Mouse (Mus musculus) c-Kit-positive CD71-positive TER-119-positive erythroid progenitor cells, embryonic 14.5 days (primary cell): ENCODE data around the gene Snx10.

Experiments used
- DNase-seq: peaks from one replicate; pipeline ENCODE4 v3.0.0-alpha.2; 2013; ENCODE audit warnings: low spot score

Gene Snx10

DNA sequence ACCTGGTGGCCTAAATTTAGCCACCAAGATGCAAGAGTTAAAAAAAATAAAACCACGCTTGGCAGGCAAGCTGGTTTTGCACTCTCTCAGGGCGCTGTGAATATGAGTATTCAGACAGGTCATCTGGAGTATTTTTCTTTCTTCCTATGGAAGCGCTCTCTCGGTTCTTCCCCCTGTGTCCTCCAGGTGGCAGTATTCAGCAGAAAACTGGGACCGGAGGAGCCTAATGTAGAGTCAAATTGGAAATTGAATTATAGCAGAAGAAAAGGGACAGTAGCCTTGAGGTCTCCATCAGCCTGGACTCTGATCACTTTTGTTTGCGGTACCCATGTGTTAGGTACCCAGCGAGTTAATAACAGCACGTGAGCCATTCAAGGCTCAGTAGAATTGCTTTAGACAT is 62.3 kb downstream of the Snx10 start:
- DNase-seq, result peak; percentile 30

DNA sequence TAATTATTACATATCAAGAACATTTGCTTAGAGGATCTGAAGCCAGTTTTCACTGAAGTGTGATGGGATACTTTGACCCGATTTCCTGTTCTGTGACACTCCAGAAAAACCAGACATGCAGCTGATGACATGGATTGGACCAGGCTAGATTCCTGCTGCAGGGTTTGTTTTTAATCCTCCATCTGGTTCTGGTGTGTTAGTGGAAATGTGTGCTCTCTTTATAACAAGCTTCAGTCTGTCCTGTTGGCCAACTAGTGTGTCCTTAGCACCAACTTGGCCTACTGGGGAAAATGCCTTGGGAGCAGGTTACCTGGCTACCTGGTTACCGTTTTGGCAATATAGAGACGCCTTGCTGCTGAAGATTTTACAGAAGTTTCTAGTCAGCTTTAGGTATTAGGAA is 63.6 kb downstream of the Snx10 start:
- DNase-seq, result no peak

DNA sequence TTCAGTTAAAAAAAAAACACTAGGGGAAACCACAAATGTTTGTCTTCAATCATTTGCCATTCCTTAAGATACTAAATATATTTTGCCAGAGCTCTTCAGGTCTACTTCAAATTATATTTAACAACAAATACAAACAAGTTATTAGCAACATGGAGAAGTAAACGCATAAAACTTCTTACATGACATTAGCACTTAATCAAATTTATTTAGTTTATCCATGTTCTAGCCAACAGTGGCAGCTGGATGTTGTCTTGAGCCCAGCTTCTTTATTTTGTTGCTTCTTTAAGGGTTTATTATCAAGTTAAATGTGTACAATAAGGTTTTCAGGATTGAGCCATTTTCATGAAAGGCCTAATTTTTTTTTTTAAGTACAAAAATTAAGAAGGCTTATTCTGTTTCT is 67.6 kb downstream of the Snx10 start:
- no peak for DNase-seq

DNA sequence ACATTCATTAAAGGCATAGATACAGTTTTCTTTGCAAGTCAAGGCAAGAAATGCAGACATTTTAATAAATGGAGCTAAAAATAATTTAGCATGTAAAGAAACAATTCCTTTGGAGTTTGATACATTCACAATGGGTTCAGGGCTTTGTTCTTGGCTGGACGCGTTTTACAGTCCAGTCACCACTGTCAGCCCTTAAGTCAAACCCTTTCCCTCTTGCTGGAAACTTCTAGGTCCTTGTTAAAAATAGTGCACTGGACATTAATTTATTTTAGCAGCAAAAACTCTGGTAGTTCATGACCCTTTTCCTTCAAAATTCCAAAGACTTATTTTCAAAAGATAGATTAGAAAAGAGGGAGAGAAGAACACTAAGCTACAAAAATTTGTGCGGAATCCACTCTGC is 68.1 kb downstream of the Snx10 start:
- no peak for DNase-seq

DNA sequence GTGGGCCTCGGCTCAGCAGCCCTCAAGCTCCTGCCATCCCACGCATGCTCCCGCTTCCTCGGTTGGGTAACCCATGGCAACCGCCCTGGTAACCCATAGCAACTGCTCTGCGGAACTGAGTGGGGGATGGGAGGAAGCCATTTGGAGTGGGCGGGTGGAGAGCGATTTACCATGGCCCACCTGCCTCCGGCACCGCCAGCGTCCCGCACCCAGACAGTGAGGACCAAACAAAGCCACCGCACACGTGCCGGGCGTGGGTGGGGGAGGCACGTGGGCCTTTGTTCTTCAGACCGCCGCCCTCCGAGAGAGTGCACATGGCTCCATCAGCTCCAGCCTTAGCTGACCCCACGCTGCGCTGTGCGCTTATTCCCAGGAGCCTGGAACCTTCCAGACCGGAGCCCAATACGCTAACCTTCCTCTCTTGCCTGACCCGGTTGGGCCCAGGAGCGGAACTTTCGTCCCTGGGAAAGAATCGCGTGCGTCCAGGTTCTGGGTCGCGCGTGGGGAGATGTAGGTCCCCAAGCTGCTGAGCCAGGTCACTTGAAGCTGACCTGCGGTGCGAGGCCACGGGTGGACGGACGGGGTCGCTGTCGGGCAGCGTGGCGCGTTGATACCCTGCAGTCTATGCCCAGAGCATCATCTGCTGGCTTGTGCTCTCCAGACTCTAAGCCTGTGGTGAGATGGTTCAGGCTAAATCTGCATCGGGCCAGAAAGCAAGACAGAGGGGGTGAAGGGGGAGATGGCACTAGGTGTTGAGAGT is 68.8 kb downstream of the Snx10 start:
- no peak for DNase-seq

DNA sequence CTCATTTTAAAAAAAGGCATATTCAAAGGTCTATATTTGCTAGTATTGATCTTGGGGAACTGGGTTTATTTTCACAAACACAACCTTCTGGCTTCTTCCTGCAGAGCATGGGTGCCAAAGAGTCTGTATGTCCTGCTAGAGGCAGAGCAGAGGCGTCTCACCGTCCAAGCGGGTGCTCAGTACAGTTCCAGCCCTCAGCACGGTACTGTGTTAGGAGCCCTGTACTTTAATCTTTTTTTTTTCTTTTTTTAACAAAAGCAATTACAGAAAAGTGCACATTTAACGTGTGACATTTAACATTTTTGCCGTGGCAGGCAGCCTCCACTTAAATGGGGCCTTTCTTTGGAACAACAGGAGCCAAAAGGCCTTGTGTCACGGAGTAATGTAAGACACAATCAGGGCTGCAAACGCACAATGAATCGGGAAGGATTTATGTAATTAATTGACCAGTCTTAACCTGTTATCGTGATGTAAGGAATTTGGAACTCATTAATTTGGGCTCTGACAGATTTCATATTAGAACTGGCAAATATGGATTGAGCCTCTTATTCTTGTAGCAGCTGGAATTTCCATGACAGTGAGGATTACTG is 69.8 kb downstream of the Snx10 start:
- DNase-seq, result no peak

DNA sequence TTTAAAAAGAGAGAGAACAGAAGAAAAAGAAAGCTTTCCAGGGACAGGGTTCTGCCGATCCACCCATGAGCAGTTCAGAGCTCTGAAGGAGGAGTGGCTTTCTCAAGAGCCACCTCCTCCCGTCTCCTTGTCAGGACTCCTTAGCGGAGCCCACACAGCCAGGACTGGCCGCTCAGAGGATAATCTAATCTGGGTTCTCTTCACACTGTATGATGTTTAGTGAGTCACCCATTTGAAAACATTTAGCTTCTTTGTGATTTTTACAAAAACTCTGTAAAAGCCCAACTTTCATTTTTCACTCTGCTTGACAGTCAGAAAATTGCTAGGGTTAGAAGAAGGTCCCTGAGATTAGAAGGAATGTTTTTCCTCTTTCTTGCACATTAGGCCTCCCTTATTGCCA is 70.8 kb downstream of the Snx10 start:
- no peak for DNase-seq

DNA sequence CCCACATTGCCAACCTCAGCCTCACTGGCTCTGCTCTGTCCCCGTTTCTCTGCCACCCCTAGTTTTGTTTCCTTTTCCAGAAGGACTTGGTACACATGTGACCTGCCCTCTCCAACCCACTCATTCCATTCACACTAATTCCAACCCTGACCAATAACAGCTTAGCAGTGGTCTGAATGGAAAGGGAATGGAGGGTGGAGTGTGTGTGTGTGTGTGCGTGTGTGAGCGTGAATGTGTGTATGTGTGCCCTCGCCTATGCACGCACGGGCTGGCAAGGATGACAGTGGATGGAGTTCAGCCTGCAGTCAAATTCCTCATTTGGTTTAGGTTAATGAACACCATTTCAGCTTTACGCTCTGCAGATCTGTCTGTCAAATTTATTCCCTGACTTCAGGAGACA is 74.4 kb downstream of the Snx10 start:
- no peak for DNase-seq

DNA sequence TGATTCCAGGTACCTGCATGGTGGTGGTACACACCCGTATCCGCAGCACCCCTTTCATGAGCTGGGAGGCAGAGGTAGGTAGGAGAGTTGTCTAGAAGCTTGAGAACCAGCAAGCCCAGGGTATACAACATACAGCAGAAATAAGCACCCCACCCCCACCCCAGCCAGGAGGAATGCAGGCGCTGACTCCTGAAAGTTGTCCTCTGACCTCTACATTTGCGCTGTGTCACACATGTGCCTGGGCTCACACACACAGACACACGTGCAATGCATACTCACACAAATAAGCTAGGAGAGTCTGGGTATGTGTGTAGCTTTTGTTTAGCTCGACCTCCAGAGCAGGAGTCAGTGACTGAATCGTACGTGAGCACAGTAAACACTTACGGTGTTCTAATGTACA is 76.7 kb downstream of the Snx10 start:
- no peak for DNase-seq

DNA sequence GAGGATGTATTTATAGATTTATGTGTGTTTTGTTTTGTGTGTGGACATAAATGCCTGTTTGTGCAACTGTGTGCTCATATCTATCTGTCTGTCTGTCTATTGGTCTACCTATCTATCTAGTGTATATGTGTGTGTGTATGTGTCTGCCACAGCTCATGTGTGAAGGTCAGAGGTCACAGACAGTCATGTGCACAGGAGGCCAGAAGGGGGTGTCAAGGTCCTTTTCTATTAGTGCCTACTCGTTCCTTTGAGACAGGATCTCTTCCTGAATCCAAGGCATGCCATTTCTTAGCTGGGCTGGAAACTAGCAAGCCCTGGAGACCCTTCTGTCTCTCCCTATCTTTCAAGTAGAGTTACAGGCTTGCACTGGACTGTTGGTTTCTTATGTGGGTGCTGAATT is 78.6 kb downstream of the Snx10 start:
- DNase-seq, result no peak

DNA sequence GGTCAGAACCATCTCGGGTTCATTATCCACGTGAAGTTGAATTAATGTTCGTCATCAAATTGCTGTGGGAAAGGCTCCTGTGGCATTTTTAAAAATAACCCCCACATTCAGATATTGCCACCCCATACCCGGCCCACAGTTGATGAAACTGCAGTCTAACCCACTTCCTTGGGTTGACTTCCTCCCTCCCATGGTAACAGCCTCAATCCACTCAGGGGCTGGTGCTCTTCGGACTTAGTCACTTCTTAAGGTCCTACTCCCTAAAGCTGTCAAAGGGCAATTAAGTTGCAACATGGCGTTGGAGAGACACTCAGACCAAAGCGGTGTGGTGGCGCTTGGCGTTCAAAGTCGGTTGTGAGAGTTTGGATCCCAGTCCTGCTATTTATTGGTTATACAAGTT is 80.0 kb downstream of the Snx10 start:
- no peak for DNase-seq

DNA sequence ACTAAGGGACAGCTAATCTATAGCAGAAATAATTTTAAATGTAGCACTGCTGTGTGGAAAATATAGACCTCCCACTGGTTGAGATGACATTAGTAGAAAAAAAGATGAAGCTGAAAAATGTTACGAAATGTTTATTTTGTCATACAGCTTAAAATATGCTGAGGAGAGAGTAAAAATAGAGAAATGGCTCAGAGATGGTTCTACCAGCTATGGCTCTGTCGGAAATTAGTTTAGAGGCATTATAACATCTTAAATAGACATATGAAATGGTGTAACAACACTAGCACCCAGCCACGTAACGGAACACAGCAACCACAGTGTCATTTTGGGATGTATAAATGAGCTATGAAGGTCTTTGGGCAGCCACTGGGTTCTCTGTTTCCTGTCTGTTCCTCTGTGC is 82.5 kb downstream of the Snx10 start:
- DNase-seq, result no peak

DNA sequence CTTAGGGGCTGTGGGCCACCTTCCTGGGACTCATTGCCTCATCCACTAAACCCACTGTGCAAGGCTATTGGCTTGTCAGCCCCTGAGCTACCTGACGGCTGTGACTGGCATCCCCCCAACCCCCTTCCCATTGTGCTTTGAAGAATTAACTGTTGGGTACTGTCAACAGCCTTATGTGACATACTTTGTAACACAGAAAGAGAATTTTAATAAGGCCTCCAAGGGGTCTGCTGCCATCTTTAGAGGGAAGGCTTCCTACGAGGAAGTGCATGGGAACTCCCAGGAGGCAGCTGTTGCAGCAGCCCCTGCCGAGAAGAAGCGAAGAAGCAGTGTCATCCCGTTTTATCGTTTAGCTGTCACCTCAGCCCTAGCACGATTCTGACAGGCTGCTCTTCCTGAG is 83.1 kb downstream of the Snx10 start:
- no peak for DNase-seq

DNA sequence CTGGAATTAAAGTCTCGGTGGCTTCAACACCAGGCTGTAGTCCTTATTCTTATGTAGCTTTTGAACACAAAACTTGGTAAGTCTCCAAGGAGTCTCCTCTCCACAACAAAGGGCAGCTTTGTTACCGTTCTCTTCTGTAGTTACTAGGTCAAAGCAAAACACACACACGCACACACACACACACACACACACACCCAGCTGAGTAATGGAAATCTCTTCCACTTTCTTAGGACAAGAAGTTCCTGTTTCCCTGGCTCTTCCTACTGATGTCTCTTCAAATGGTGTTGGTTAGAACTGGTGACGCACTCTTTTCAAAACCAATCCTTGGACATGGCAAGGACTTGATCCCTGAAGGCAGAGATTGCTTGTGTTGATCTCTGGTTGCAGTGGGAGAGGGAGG is 87.9 kb downstream of the Snx10 start:
- DNase-seq, result no peak

DNA sequence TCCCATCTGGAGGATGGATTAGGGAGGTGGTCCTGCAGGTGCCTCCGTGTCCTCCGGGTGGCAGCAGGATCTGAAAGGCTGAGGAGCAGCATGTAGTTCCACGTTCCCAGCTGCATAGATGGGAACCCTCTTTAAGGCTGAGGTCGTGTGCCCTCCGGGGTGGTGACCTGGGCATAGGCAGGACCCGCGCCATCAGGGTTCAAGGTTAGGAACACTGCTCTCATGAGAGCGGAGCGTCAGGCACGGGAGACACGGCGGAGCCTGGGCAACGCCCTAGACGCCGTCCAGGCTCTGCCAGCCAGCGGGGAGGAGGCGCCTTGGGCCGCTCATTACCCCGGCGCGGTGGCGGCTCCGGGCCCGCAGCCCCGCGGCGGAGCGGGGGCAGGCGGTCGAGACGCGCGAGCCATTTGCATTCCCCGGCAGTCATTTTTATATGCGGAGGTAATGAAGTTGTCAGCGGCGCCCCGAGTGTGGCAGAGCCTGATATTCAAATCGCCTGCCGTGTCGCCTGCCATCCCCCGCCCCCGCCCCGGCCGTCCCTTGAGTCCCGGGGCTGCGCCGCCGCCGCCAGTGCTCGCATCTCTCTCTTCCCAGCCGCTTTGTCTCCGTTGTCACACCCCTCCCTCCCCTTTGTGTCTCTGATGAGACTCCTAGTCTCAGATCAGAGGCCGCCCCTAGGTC is 88.8 kb downstream of the Snx10 start:
- DNase-seq, result no peak

DNA sequence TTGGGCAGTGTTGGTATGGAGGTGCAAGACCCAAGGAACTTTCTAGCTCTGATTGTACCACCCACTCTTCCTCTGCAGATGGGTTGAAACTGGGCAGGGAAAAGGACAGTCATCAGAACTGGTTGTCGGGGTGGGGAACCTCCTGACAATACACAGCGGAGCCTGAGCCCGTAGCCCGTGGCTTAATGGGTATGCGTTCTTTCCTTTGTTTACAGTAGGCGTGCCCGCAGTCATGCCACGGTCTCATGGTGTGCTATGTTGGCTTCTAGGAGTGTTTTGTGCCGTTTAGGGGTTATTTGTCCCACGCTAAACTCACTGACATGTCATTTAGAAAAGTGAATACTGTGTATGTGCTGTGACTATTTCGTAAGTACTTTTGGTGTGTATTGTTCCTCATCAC is 90.0 kb downstream of the Snx10 start:
- DNase-seq, result no peak

DNA sequence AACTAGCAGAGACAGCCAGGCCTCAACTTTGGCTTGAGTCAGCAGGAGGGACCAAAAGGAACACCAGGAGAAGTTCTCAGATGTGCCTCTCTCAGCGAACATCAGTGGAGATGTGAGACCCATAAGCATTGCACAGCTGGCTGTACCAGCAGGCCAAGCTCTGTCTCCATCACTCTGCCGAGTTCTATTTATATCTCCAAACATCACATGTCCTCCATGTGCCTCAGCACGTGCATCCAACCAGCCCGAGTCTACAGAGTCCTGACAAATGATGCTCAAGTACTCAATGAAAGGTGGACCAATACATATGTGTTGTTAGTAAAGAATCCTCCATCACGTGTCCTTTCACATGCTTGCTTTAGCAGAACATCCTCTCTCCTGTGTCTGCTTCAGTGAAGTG is 103.1 kb downstream of the Snx10 start:
- no peak for DNase-seq

DNA sequence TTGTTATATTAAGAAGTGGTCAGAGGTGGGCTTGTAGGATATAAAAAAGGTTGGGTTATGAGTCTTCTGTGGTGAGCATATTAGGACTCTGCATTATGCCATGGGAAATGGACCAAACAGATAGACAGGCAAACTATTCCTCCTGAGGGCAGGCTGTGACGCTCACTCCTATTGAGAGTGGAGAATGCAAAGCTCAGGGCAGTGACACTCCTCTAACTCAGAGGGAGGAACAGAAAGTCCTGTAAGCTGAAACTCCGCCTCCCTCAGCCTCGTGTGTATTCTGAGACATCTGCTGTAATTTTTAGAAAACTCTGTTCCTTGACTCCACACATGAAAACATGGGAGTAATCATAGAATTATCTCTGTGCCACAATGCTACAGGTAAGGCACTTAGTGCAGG is 106.0 kb downstream of the Snx10 start:
- DNase-seq, result no peak

DNA sequence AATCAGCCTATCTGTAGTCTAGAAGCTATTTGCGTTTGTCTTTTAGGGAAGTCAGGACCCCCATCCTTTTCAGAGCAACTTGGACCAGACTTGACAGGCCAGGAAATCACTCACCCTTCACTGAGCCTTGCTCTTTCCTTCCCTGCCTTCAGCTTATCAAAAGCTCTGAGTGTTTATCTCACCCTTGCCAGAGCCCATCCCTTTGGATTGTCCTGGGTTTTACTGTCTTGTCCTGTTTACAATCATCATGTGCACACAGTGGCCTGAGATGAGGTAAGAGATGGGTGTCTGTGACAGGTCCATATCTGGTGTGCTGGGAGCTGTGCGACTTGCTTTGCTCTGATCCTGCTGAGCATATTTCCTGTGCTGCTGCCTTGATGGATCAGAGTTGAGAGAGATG is 106.5 kb downstream of the Snx10 start:
- DNase-seq, result no peak

DNA sequence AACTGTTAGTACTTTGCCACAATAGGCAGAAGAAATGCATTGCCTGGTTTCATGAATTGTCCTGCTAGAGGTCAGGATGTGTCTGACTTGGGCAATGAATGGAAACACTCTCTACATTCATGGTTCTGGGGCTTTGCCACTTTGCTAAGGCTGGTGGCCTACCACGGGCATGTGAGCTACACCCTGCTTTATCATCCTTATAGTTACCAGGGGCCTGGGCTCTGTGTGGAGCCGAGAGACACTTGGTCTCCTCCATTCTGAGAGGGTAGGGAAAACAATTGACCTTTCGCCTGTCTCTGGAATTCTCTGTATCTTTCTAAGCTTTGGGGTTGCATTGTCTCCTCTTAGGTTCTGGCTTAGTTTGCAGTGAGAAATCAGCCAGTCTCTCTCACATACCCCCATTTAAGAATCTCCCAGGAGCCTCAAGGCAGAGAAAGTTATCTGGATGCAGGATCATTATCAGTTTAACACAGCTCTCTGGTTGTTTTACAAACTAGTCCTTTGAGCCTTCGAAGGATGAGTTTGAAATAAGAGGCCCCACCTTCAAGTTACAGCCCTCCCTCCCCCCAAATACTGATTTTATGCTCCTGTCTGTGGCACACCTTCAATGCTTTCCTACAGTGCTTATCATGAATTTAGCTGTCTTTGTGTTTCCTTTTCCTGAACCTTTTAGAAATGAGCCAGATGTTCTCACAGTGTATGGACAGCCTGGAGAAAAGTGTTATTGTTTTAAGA is 109.4 kb downstream of the Snx10 start:
- DNase-seq, result peak; percentile 8

DNA sequence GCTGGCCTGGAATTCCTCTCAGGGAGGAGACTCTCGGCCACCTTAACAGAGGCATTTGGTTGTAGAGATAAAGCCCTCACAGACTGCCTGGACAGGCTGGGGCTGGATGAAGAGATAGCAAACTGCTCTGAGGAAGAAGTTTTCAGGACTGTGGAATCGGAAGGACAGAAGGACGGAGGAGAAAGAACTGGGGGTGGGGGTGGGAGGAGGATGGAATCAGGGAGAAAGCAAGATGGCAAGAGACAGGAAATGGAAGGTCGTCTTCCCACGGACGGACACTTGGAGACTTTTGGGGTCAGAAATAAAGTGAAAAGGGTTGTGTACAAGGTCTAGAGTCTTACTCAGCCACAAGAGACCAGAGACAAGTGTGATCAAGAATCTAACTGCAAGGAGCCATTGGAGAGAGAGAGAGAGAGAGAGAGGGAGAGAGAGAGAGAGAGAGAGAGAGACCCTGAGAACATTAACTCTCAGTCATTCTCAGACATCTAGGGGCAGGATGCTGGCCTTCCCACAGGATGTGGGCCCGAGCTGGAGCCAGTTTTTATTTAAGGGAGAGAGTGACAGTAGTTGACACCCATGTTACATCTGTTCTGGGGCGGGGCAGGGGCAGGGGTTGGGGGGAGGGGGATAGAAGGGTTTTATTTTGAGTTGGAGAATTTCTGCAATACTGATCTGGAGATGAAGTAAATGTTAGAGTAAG is 110.1 kb downstream of the Snx10 start:
- peak; percentile 42 for DNase-seq

DNA sequence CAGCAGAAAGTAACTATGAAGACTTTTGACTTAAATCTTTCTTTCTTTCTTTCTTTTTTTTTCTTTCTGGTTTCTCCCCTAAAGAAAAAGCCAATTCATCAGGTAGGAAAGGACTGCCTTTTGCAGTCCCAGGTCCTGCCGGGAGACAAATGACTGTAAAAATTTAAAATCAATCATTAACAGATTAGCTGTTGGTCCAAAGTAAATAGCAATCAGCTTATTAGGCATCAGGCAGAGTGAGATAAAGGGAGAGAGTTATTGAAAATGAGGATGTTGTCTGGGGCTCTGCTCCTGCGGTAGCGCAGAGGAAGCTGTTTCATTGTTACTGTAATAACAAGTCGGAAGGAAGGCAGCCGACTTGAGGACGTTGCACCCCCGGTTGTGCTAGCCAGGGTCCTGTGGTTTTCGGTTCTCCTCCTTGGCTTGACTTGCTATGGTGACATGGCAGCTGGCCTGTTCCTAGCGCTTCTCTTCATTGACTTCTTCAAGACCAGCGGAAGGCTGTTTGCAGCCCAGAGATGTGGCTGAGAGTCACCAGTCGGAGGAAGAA is 112.4 kb downstream of the Snx10 start:
- DNase-seq, result no peak
